Mouse (Mus musculus) cerebellum, postnatal 10 days (tissue): Measurements from ENCODE around the gene Szrd1.

Source experiments
- DNase-seq, 2 experiments: peaks; one replicate each; pipeline ENCODE4 v3.0.0; 2021; ENCODE audit warnings: mixed read lengths in 2 of 2

Szrd1 gene

DNA sequence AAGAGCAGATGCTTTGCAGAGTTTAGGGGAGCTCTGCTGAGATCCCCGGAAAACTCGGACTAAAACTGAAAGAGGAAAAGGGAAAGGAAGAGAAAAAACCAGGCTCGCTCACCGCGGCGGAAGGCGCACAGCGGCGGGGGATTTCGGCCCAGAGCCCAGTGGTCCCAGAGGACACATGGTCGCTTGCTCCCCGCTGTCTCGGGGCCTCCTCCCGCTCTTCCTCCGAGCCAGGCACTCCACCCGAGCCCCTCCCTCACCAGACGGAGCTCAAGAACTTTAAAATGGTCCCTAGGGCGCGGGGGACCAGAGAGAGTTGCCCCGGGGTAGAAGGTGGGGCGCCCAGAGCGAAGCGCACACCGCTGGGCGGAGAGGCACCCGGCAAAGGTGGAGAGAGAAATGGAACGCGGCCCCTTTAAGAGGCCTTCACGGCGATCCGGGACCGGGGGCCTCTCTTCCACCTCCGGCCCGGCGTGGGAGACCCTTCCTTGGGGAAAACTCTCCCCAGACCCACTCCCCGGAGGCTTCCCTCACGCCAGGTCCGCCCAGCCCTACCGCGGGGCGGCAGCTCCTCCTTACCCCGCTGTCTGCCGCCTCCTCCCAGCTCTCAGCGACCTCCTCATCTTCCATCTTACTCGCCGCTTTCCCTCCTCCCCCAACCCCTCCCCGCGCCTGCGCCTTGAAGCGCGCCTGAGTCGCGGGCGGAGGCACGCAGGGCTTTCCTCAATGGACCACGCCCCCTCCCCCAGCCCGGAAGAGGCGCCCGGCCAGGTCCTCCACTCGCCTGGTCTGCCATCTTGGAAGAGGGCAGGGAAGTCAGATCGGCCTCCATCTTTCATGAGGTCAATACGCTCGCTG lies at the start of gene Szrd1:
Gene Szrd1, minus strand, starts transcription at position 660 of the 855 bp plus-strand sequence.
- DNase-seq, result peak; percentile 100

DNA sequence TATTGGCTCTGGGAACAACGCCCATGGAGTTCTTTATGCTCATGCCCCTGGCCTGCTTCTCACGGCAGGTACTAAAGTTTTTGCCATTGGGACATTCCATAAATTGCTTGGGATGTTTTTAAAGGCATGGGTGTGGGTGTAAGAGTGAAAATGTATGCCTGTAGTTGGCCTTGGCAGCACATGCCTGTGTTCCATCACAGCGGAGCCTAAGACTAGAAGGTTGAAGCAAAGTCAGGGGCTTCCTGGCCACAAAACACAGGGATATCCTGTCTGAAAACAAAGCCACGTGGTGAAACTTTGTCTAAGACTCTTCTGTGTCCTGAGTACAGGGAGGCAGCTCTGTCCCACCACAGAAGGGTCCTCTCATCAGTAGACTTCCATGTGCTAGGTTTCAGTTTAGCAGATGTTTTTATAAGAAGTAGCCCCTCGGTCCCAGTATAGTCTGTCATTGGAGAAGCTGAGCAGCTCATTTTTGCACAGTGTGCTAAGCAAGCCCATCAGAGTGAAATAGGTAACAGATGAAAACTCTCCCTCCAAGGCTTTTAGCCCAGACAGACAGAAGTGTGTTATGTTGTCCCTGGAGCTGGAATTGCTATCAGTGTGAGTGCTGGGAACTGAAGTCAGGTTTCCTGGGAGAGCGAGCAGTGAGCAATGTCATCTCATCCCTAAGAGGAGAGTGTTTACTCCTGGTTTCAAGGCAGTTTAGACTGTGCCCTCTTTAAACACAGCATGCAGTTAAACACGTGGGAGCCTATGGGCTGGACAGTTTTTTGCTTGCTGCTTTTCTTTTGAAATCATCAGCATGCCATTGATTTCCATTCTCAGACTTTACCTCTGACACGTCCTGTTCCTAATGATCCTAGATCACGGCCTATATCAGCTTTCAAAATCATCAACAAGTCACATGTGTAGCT lies 47.6 kb upstream of the Szrd1 start:
- DNase-seq, result no peak

DNA sequence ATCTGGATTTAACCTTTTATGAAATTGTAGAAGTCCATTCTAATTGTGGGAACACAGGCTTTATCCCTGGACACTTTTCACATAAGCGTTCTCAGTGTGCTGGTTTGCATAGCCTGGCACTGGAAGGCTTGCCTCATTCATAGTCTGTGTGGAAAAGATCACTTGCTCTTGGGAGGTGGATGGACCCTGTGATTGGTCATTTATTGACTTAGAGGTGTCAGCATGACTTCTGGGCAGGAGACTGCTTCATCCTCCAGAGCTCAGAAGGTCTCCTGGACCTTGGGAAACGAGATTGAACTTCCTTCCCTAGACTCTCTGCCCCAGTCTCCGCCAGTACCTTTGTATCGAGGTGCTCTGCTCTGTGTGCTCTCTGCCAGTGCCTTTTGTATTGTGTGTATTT lies 44.9 kb upstream of the Szrd1 start:
- DNase-seq, result no peak

DNA sequence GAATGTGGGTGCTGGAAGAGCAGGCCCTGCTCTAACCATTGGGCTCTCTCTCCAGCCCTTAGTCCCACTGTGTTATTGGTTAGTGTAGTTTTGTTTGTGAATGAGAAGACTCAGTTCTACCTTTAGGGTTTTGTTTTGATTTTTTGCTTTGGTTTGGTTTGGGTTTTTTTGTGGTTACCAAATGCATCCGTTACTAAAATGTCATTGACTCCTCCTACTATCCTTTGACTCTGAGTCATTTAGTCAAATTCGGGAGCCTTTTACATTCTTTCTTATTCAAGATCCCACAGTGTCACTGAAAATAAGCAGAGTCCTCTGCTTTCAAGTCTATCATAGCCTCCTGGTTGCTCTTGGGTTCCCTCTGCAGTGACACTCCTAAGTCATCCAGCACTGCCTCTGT lies 44.4 kb upstream of the Szrd1 start:
- DNase-seq, result no peak

DNA sequence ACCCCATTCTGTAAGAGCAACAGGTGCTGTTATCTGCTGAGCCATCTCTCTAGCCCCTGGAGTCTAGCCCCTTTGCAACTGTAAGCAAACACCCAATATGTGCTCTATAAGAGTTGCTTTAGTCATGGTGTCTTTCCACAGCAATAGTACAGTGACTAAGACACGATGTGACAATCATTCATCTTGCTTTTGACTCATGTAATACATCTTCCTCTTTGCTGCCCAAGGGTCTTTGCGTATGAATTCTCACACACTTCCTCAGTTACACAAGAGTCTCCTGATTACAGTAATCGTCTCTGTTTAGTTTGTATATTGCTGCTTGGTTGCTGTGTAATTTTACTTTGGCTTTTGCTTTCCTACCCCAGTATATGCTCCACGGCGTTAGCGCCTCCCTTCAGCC lies 42.4 kb upstream of the Szrd1 start:
- DNase-seq, result no peak

DNA sequence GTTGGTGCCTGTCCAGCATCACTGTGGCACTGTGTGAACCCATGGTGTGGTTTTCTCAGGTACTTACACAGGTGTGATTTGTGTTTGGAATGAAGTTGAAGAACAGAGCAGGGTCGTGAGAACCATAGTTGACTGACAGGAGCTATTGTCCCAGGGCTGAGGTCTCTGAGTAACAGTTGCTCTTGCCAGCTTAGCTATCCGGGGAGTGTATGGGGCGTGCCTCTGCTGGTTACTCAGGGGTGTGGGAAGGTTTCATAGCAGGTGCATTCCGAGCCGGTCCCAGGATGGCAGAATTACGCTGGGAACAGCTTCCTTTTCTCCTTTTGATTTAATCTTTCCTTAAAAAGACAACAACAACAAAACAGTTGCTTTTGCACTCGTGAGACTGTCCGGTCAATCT lies 41.3 kb upstream of the Szrd1 start:
- DNase-seq, result no peak

DNA sequence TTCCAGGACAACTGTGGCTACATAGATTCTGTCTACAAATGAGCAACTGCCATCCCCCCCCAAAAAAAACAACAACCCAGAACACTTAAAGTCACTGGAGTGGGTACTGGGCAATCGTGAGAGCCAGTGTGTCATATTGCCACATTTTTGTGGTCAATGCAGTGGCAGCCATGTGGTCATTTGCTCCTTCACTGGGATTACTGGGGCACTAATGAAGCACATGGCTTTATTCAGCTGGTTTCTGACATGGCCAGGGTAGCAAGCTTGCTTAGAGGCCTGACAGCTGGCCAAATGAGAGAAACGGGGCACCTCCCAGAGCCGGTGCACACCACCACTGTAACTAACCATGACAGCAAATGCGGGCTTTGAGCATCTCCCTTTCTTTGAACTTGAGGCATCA lies 38.9 kb upstream of the Szrd1 start:
- no peak for DNase-seq

- no peak for DNase-seq
Observed at GRCm38 (mm10) chr4:141176328-141176838, 36.8 kb upstream of the Szrd1 start.

GRCm38 (mm10) chr4:141175783-141176182 lies 36.2 kb upstream of the Szrd1 start:
- DNase-seq, result no peak

- no peak for DNase-seq
Observed at GRCm38 (mm10) chr4:141172121-141172520, 32.5 kb upstream of the Szrd1 start.

GRCm38 (mm10) chr4:141167156-141167555 lies 27.6 kb upstream of the Szrd1 start:
- DNase-seq, result no peak

DNA sequence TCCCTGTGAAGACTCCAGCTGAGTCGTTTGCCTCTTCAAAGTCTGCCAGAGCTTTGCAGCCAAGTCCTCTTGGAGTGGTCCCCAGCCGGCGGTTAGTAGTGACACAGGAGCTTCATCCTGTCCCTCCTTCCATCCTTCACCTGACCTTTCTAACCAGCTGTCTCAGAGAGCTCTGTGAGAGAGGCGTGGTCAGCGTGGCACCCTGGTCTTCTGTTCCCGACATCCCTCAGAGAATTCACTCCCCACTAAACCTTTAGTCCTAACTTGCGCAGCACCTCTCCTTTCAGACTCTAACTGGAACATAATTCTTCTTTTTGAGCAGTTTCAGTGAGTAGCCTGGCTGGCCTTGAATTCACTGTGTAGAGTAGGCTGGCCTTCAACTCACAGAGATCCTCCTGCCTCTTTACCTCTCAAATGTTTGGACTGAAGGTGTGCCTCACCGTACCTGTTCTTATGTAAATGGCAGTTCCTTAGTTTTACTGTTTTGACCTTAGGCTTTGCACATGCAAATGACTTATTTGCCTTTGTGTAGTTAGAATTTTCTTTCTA lies 26.2 kb upstream of the Szrd1 start:
- no peak for DNase-seq

DNA sequence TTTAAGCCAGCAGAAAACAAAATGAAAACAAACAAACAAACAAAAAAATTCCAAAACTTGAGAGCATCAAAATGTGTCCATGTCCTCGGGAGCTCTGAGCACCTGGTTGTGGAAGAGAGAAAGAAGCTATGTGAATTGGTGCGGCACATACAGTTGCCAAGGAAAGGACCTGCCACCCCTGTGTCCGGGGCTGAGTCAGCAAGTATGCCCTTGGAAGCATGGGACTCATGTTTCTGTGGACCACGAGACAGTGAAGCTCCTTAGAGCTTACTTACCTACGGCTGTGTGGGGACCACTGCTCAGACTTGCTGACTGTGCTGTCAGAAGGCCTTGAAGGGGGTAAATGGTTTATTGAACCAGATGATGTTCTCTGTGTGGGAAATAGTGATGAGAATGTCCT lies 24.2 kb upstream of the Szrd1 start:
- no peak for DNase-seq

GRCm38 (mm10) chr4:141161699-141162208 lies 22.2 kb upstream of the Szrd1 start:
- no peak for DNase-seq

- no peak for DNase-seq
Observed at GRCm38 (mm10) chr4:141160193-141160592, 20.6 kb upstream of the Szrd1 start.

DNA sequence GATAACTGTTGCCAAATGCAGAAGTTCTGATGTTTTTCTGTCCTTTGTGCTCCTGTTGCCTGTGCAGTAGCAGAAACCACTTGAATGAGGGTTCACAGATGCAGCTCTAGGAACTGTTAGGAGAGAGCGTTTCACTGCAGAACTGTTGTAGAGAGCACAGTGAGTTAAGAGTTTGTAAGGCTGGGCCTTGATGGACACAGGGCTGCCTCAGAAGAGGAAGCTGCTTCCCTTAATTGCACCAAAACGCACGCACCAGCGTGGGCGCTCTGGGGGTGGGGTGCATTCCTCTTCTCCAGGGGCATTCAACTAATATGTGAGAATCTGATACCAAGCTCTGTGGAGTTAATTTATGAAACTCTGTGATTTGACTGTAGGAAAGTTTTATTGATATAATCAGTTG lies 20.1 kb upstream of the Szrd1 start:
- no peak for DNase-seq

- no peak for DNase-seq
Observed at GRCm38 (mm10) chr4:141159093-141159492, 19.5 kb upstream of the Szrd1 start.

- no peak for DNase-seq
Observed at GRCm38 (mm10) chr4:141158609-141159008, 19.0 kb upstream of the Szrd1 start.

- no peak for DNase-seq
Observed at GRCm38 (mm10) chr4:141157485-141157884, 17.9 kb upstream of the Szrd1 start.

GRCm38 (mm10) chr4:141149116-141149515 lies 9.5 kb upstream of the Szrd1 start:
- DNase-seq, result no peak

GRCm38 (mm10) chr4:141148009-141148801 lies 8.6 kb upstream of the Szrd1 start:
- no peak for DNase-seq
